8 mouse cellular contexts compared by ENCODE assay signal in genomic region chr9:43107187-43107517, GRCm38 (mm10). TPM values are rescaled to one million over a fixed set of nuclear protein-coding genes. Genes with fewer than 3 reads are reported as not detected.
DNase-seq lines count a peak whose midpoint lies in the region; ATAC-seq lines count a peak whose summit lies in the region.

TSS of gene Arhgef12 (minus strand) at chr9:43107239.

- intact Hi-C loops in gastrocnemius, postnatal 36 days (cut with DNase I): loop anchor here (2.0 kb wide), 1 partner anchor 106 kb away; no protein-coding TSS in a partner anchor
- intact Hi-C loops in left cerebral cortex, postnatal 25 days (cut with DNase I): loop anchor here (2.0 to 5.0 kb wide), 2 partner anchors 85 to 106 kb away; no protein-coding TSS in a partner anchor

- H3K4me2 ChIP-seq in intestine, embryonic 15.5 days (replicated peaks): peak within 1 kb of the TSS; percentile 79
- H3K4me2 ChIP-seq in midbrain, embryonic 11.5 days: peak within 1 kb of the TSS; percentile 74

- peak within 1 kb of the TSS; percentile 95 for H3K27ac ChIP-seq in intestine, embryonic 15.5 days
- H3K27ac ChIP-seq in midbrain, embryonic 11.5 days (ENCODE audit: low read depth, low read length): no peak within 1 kb of the TSS

- peak within 1 kb of the TSS; percentile 47; the same call in 1 of the 2 replicates for H3K9ac ChIP-seq in intestine, embryonic 15.5 days
- peak within 1 kb of the TSS; percentile 93 for H3K9ac ChIP-seq in midbrain, embryonic 11.5 days (ENCODE audit: low read length)

- H3K4me1 ChIP-seq in intestine, embryonic 15.5 days (replicated peaks): peaks cover 14% of the 10 kb centered on the region
- H3K4me1 ChIP-seq in midbrain, embryonic 11.5 days (ENCODE audit: control insufficient read depth, insufficient read depth, low read length): peaks cover 19% of the 10 kb centered on the region

- no peaks in the 10 kb centered on the region for H3K9me3 ChIP-seq in intestine, embryonic 15.5 days
- H3K9me3 ChIP-seq in midbrain, embryonic 11.5 days (ENCODE audit: control insufficient read depth, low read length): no peaks in the 10 kb centered on the region

- H3K27me3 ChIP-seq in intestine, embryonic 15.5 days (replicated peaks): no peaks in the 10 kb centered on the region
- H3K27me3 ChIP-seq in midbrain, embryonic 11.5 days (ENCODE audit: control insufficient read depth, insufficient read depth, low read length): no peaks in the 10 kb centered on the region

- no peak for ATAC-seq in common myeloid progenitor, adult 5-6 weeks (replicated peaks; ENCODE audit: low read depth, poor library complexity, severe bottlenecking)
- ATAC-seq in intestine, embryonic 15.5 days: no peak
- ATAC-seq in midbrain, embryonic 11.5 days (ENCODE audit: low FRiP score): no peak

- WGBS in intestine, embryonic 15.5 days: 22% methylated on average over 10 of the region's 10 CpGs
- WGBS in midbrain, embryonic 11.5 days: 44% methylated on average over 10 of the region's 10 CpGs

- peak within 1 kb of the TSS; percentile 77 for H3K4me3 ChIP-seq in intestine, embryonic 15.5 days (replicated peaks)
- peak within 1 kb of the TSS; percentile 90 for H3K4me3 ChIP-seq in midbrain, embryonic 11.5 days (ENCODE audit: low read depth, low read length)

- DNase-seq in urinary bladder, postnatal 14 days (ENCODE audit: low spot score): peak; percentile 53
- DNase-seq in urinary bladder, postnatal 25 days (ENCODE audit: low spot score): no peak
- peak in 1 of 2 experiments; percentile 49 for DNase-seq in gastrocnemius, postnatal 36 days
- DNase-seq in left cerebral cortex, postnatal 25 days (ENCODE audit: low spot score in 2 of 2): peak; percentile 59 to 77
- no peak for DNase-seq in midbrain, embryonic 11.5 days (ENCODE audit: low spot score, missing footprints)
- no peak for DNase-seq in frontal cortex, postnatal 25 days (ENCODE audit: low spot score in 2 of 2)

- H3K36me3 ChIP-seq in intestine, embryonic 15.5 days: 0 out of 2 replicates have a peak, but pooled peaks cover 6% of the 10 kb centered on the region
- H3K36me3 ChIP-seq in midbrain, embryonic 11.5 days (ENCODE audit: control insufficient read depth, insufficient read depth, low read length): no peaks in the 10 kb centered on the region; the same call in 1 of the 2 replicates

RNA-seq across cellular contexts. Expression of gene Arhgef12, which starts in this region (rescaled TPM):
- 8.4 and 10.0 TPM in 2 replicates for total RNA-seq in common myeloid progenitor, adult 5-6 weeks (2017)
- 10 to 100 TPM; 44.9 to 45.2 TPM for total RNA-seq in gastrocnemius, postnatal 36 days (2021)
- 8.1 and 8.3 TPM in 2 replicates for polyA plus RNA-seq in intestine, embryonic 15.5 days (2015; fragmentation: Nextera tagmentation; extraction: Ambion mirVana)
- total RNA-seq in left cerebral cortex, postnatal 25 days (2021): 100 to 1,000 TPM; 149 to 163 TPM
- polyA plus RNA-seq in midbrain, embryonic 11.5 days (2014; fragmentation: Nextera tagmentation; extraction: Ambion mirVana): 9.2 and 10.0 TPM in 2 replicates

Comparison
In these comparisons a context has a peak if more than half of its experiments do, and no peak if none do; other contexts are left out.
1. DNase-seq: peak in urinary bladder, postnatal 14 days (single experiment) and left cerebral cortex, postnatal 25 days (2 of 2); none in urinary bladder, postnatal 25 days (single experiment), midbrain, embryonic 11.5 days (single experiment) and frontal cortex, postnatal 25 days (0 of 2).